Mouse (Mus musculus) heart, postnatal 0 days (tissue): ENCODE results near the gene Nfatc3. TPM values are rescaled to one million over a fixed set of nuclear protein-coding genes. Genes with fewer than 3 reads are reported as not detected.

Experiments used
- ATAC-seq: fragments of 200-750 bp; cut with Nextera tagmentation; 2 replicates; pipeline ENCODE4 v1.8.0; 2017; ENCODE audit warnings: low read depth, moderate number of reproducible peaks, moderate library complexity; ENCODE audit not compliant: insufficient read depth
- DNase-seq: peaks from one replicate; pipeline ENCODE4 v3.0.0-alpha.2; 2016; ENCODE audit warnings: low spot score
- H3K27ac ChIP-seq: fragments of 300-500 bp; sonication (generic); 2 replicates; pipeline ENCODE4 v1.5.1; 2014; ENCODE audit warnings: low read depth, mild to moderate bottlenecking
- H3K27me3 ChIP-seq: fragments of 300-500 bp; sonication (generic); 2 replicates; pipeline ENCODE4 v1.6.1; 2014; ENCODE audit warnings: low read length, mixed read lengths; ENCODE audit not compliant: control insufficient read depth, insufficient read depth
- H3K36me3 ChIP-seq: fragments of 300-500 bp; sonication (generic); replicated peaks from 2 replicates; pipeline ENCODE4 v1.6.1; 2014; ENCODE audit warnings: low read length, mixed read lengths; ENCODE audit not compliant: control insufficient read depth, insufficient read depth
- H3K4me1 ChIP-seq: fragments of 300-500 bp; sonication (generic); 2 replicates; pipeline ENCODE4 v1.6.1; 2014; ENCODE audit warnings: antibody characterized with exemption; ENCODE audit not compliant: control insufficient read depth, insufficient read depth
- H3K4me2 ChIP-seq: fragments of 300-500 bp; sonication (generic); 2 replicates; pipeline ENCODE4 v1.6.1; 2014; ENCODE audit warnings: low read depth, mild to moderate bottlenecking, low read length, moderate library complexity
- H3K4me3 ChIP-seq: fragments of 300-500 bp; sonication (generic); 2 replicates; pipeline ENCODE4 v1.5.1; 2014; ENCODE audit warnings: low read depth, low read length
- H3K9ac ChIP-seq: fragments of 300-500 bp; sonication (generic); replicated peaks from 2 replicates; pipeline ENCODE4 v1.6.1; 2014; ENCODE audit warnings: low read depth, low read length, mixed read lengths
- H3K9me3 ChIP-seq: fragments of 300-500 bp; sonication (generic); replicated peaks from 2 replicates; pipeline ENCODE4 v1.6.1; 2016; ENCODE audit warnings: low read length; ENCODE audit not compliant: control insufficient read depth
- CTCF ChIP-seq: IDR thresholded peaks from 2 replicates; pipeline ENCODE4 v1.5.1; 2016; ENCODE audit warnings: antibody characterized with exemption, control low read depth, low read depth
- EP300 ChIP-seq: IDR thresholded peaks from 2 replicates; pipeline ENCODE4 v1.6.1; 2016; ENCODE audit warnings: antibody characterized with exemption, low read depth
- WGBS: fragments of 180-500 bp; shearing (Covaris S2); extraction: QIAGEN DNeasy Blood & Tissue Kit; methylation state at CpG from one replicate; pipeline ENCODE4 v1.1.7; 2014; 5-methylcytosine and 5-hydroxymethylcytosine counted together
- polyA plus RNA-seq: library from polyadenylated mRNA; unstranded; fragments of >200 nt; fragmentation: Nextera tagmentation; extraction: Ambion mirVana; gene quantifications from 2 replicates; pipeline ENCODE4 v1.2.1, GENCODE M21; 2015
- total RNA-seq: library from RNA; depleted of rRNA; stranded (reverse); fragments of >200 nt; gene quantifications from 2 replicates; pipeline ENCODE4 v1.2.3, GENCODE M21; 2014; ENCODE audit warnings: low replicate concordance; rRNA removed

Nfatc3 gene
- total and polyA plus RNA-seq, 2 experiments from 2014 or later: 2.0 to 26.6 TPM

- 69% methylated on average over 2 of the region's 2 CpGs for WGBS
- Histone ChIP-seq H3K4me3 (no peak overlapping the region), H3K9ac (no peak overlapping the region), H3K27ac (no peak overlapping the region), H3K4me1 (no peaks in the 10 kb centered on the region), H3K9me3 (no peaks in the 10 kb centered on the region), H3K4me2 (no peak overlapping the region), H3K27me3 (no peaks in the 10 kb centered on the region), H3K36me3 (no peaks in the 10 kb centered on the region)
- no peak for TF ChIP-seq CTCF
- TF ChIP-seq EP300: no peak
- ATAC-seq (no peak), DNase-seq (no peak)
Observed at GRCm38 (mm10) chr8:106178428-106178827, 119.8 kb downstream of the Nfatc3 start.

Other genes starting within 250 kb of the Nfatc3 start
- 8.7 and 10.5 TPM in 2 replicates for gene Ranbp10, start 231.5 kb upstream of the Nfatc3 start, total RNA-seq
- gene Ranbp10, start 231.5 kb upstream of the Nfatc3 start, polyA plus RNA-seq: 6.1 and 6.7 TPM in 2 replicates
- not detected in 2 replicates for gene Tsnaxip1, start 231.1 kb upstream of the Nfatc3 start, total RNA-seq
- gene Tsnaxip1, start 231.1 kb upstream of the Nfatc3 start, polyA plus RNA-seq: 0.30 TPM in 1 of 2 replicates, not detected in the other
- gene Cenpt, start 205.6 kb upstream of the Nfatc3 start, total RNA-seq: 28.3 and 32.2 TPM in 2 replicates
- 11.5 and 12.9 TPM in 2 replicates for gene Cenpt, start 205.6 kb upstream of the Nfatc3 start, polyA plus RNA-seq
- 59.5 and 81.1 TPM in 2 replicates for gene Thap11, start 203.7 kb upstream of the Nfatc3 start, total RNA-seq
- gene Thap11, start 203.7 kb upstream of the Nfatc3 start, polyA plus RNA-seq: 35.5 and 36.6 TPM in 2 replicates
- gene Nutf2, start 198.3 kb upstream of the Nfatc3 start, total RNA-seq: 19.4 and 38.0 TPM in 2 replicates
- 135 and 147 TPM in 2 replicates for gene Nutf2, start 198.3 kb upstream of the Nfatc3 start, polyA plus RNA-seq
- 44.3 and 44.9 TPM in 2 replicates for gene Edc4, start 178.0 kb upstream of the Nfatc3 start, total RNA-seq
- gene Edc4, start 178.0 kb upstream of the Nfatc3 start, polyA plus RNA-seq: 15.1 and 18.1 TPM in 2 replicates
- gene Nrn1l, start 165.3 kb upstream of the Nfatc3 start, total RNA-seq: not detected in 2 replicates
- gene Nrn1l, start 165.3 kb upstream of the Nfatc3 start, polyA plus RNA-seq: 0.94 and 1.3 TPM in 2 replicates
- gene Pskh1, start 158.4 kb upstream of the Nfatc3 start, total RNA-seq: 44.2 and 52.4 TPM in 2 replicates
- 15.4 and 15.6 TPM in 2 replicates for gene Pskh1, start 158.4 kb upstream of the Nfatc3 start, polyA plus RNA-seq
- not detected in 2 replicates for gene Ctrl, start 125.0 kb upstream of the Nfatc3 start, total RNA-seq
- 0.31 and 0.38 TPM in 2 replicates for gene Ctrl, start 125.0 kb upstream of the Nfatc3 start, polyA plus RNA-seq
- gene Psmb10, start 120.4 kb upstream of the Nfatc3 start, total RNA-seq: 77.8 and 87.4 TPM in 2 replicates
- gene Psmb10, start 120.4 kb upstream of the Nfatc3 start, polyA plus RNA-seq: 95.3 and 101 TPM in 2 replicates
- gene Lcat, start 115.5 kb upstream of the Nfatc3 start, total RNA-seq: 0.93 TPM in 1 of 2 replicates, not detected in the other
- 0.51 and 0.56 TPM in 2 replicates for gene Lcat, start 115.5 kb upstream of the Nfatc3 start, polyA plus RNA-seq
- gene Slc12a4, start 92.7 kb upstream of the Nfatc3 start, total RNA-seq: 36.7 and 40.7 TPM in 2 replicates
- 32.8 and 34.9 TPM in 2 replicates for gene Slc12a4, start 92.7 kb upstream of the Nfatc3 start, polyA plus RNA-seq
- not detected in 2 replicates for gene Dpep3, start 79.4 kb upstream of the Nfatc3 start, total RNA-seq
- gene Dpep3, start 79.4 kb upstream of the Nfatc3 start, polyA plus RNA-seq: not detected in 2 replicates
- gene Dus2, start 67.5 kb upstream of the Nfatc3 start, total RNA-seq: 8.5 and 9.8 TPM in 2 replicates
- 8.6 and 9.0 TPM in 2 replicates for gene Dus2, start 67.5 kb upstream of the Nfatc3 start, polyA plus RNA-seq
- not detected in 2 replicates for gene Dpep2nb, start 52.9 kb upstream of the Nfatc3 start, total RNA-seq
- 0.20 and 0.21 TPM in 2 replicates for gene Dpep2nb, start 52.9 kb upstream of the Nfatc3 start, polyA plus RNA-seq
- 25.8 and 35.4 TPM in 2 replicates for gene Ddx28, start 47.0 kb upstream of the Nfatc3 start, total RNA-seq
- 10.9 TPM in 2 replicates for gene Ddx28, start 47.0 kb upstream of the Nfatc3 start, polyA plus RNA-seq
- gene Esrp2, start 78.1 kb downstream of the Nfatc3 start, total RNA-seq: 9.8 and 10.6 TPM in 2 replicates
- 0.27 and 0.31 TPM in 2 replicates for gene Esrp2, start 78.1 kb downstream of the Nfatc3 start, polyA plus RNA-seq
- gene Pla2g15, start 91.6 kb downstream of the Nfatc3 start, total RNA-seq: 4.5 and 4.7 TPM in 2 replicates
- gene Pla2g15, start 91.6 kb downstream of the Nfatc3 start, polyA plus RNA-seq: 5.0 and 5.4 TPM in 2 replicates
- 15.6 and 18.6 TPM in 2 replicates for gene Slc7a6, start 110.0 kb downstream of the Nfatc3 start, total RNA-seq
- 15.4 and 18.2 TPM in 2 replicates for gene Slc7a6, start 110.0 kb downstream of the Nfatc3 start, polyA plus RNA-seq
- 22.4 and 38.3 TPM in 2 replicates for gene Slc7a6os, start 152.1 kb downstream of the Nfatc3 start, total RNA-seq
- 13.5 and 14.9 TPM in 2 replicates for gene Slc7a6os, start 152.1 kb downstream of the Nfatc3 start, polyA plus RNA-seq
- gene Prmt7, start 152.1 kb downstream of the Nfatc3 start, total RNA-seq: 40.2 and 49.1 TPM in 2 replicates
- gene Prmt7, start 152.1 kb downstream of the Nfatc3 start, polyA plus RNA-seq: 21.8 and 23.8 TPM in 2 replicates